In genomic region chr5:4866945-4867344, GRCm38 (mm10) we compare ENCODE assay signal across 18 mouse cellular contexts.
A peak's percentile ranks its signal among the peaks of the same experiment; 100 is the strongest.
DNase-seq lines count a peak whose midpoint lies in the region; ATAC-seq and TF ChIP-seq lines count a peak whose summit lies in the region.
"Had no signal": no experiment of that assay in that cellular context is flagged by ENCODE, and none has a peak within 500 bp of the region (broad histone marks: within the 10 kb centered on the region; RNA-seq: fewer than 3 reads in every experiment).

No protein-coding gene starts in this region.

- peak overlapping the region; percentile 78 for H3K27ac ChIP-seq in forebrain, embryonic 12.5 days
- H3K27ac ChIP-seq in forebrain, postnatal 0 days (ENCODE audit: low read depth, low read length): no peak overlapping the region
- peak overlapping the region; percentile 37; the same call in 1 of the 2 replicates for H3K27ac ChIP-seq in kidney, embryonic 15.5 days
- H3K27ac ChIP-seq in midbrain, embryonic 10.5 days (replicated peaks): peak overlapping the region; percentile 72
- H3K27ac ChIP-seq in midbrain, embryonic 16.5 days (ENCODE audit: low read length): no peak overlapping the region
- H3K27ac ChIP-seq: embryonic facial prominence, embryonic 12.5 days; heart, embryonic 10.5 days; hindbrain, embryonic 15.5 days had no signal

- H3K27me3 ChIP-seq in forebrain, embryonic 12.5 days: peaks cover 11% of the 10 kb centered on the region
- H3K27me3 ChIP-seq in forebrain, postnatal 0 days (ENCODE audit: insufficient read depth, low read length): no peaks in the 10 kb centered on the region
- no peaks in the 10 kb centered on the region for H3K27me3 ChIP-seq in kidney, embryonic 15.5 days
- H3K27me3 ChIP-seq in midbrain, embryonic 10.5 days (ENCODE audit: low read depth, poor library complexity, severe bottlenecking): 0 out of 2 replicates have a peak, but pooled peaks cover 5% of the 10 kb centered on the region
- H3K27me3 ChIP-seq in midbrain, embryonic 16.5 days (ENCODE audit: control insufficient read depth, insufficient read depth, low read depth, low read length): no peaks in the 10 kb centered on the region
- H3K27me3 ChIP-seq: CH12.LX; embryonic facial prominence, embryonic 12.5 days; hindbrain, embryonic 15.5 days; Patski had no signal

- no peak overlapping the region for H3K4me3 ChIP-seq in forebrain, embryonic 12.5 days (replicated peaks)
- no peak overlapping the region for H3K4me3 ChIP-seq in forebrain, postnatal 0 days (ENCODE audit: low read depth, low read length)
- no peak overlapping the region for H3K4me3 ChIP-seq in kidney, embryonic 15.5 days (replicated peaks)
- H3K4me3 ChIP-seq in midbrain, embryonic 10.5 days: no peak overlapping the region
- H3K4me3 ChIP-seq in midbrain, embryonic 16.5 days (ENCODE audit: low read depth, low read length): no peak overlapping the region
- H3K4me3 ChIP-seq: embryonic facial prominence, embryonic 12.5 days; heart, embryonic 10.5 days; hindbrain, embryonic 15.5 days had no signal

- no peaks in the 10 kb centered on the region for H3K9me3 ChIP-seq in forebrain, embryonic 12.5 days
- no peaks in the 10 kb centered on the region for H3K9me3 ChIP-seq in forebrain, postnatal 0 days (ENCODE audit: low read length)
- H3K9me3 ChIP-seq in kidney, embryonic 15.5 days (replicated peaks): no peaks in the 10 kb centered on the region
- H3K9me3 ChIP-seq in midbrain, embryonic 10.5 days (replicated peaks): no peaks in the 10 kb centered on the region
- no peaks in the 10 kb centered on the region for H3K9me3 ChIP-seq in midbrain, embryonic 16.5 days (replicated peaks; ENCODE audit: control insufficient read depth, low read length, poor library complexity, severe bottlenecking)
- H3K9me3 ChIP-seq: embryonic facial prominence, embryonic 12.5 days; heart, embryonic 10.5 days; hindbrain, embryonic 15.5 days had no signal

- no peak for TF ChIP-seq CTCF in forebrain, postnatal 0 days (IDR thresholded peaks at IDR 0.05; ENCODE audit: low read depth)

- DNase-seq in forebrain, postnatal 0 days: no peak
- DNase-seq in kidney, postnatal 25 days: no peak
- DNase-seq in midbrain, embryonic 10.5 days (ENCODE audit: low spot score): no peak
- DNase-seq: adrenal gland, postnatal 14 days; cerebellum, adult 11-12 months; cerebellum, adult 9-10 months; cerebellum, postnatal 25 days; gastrocnemius, postnatal 36 days had no signal

- ATAC-seq in forebrain, embryonic 12.5 days (ENCODE audit: low FRiP score): no peak
- no peak for ATAC-seq in forebrain, postnatal 0 days
- 0 out of 2 replicates have a peak, but pooled peaks have one; percentile 30 for ATAC-seq in kidney, embryonic 15.5 days (replicated peaks; ENCODE audit: low FRiP score)
- ATAC-seq in midbrain, embryonic 16.5 days: no peak
- peak; percentile 9; the same call in 1 of the 2 replicates for ATAC-seq in neutrophil, adult 5-6 weeks (ENCODE audit: extremely low read depth, insufficient number of reproducible peaks, low FRiP score, poor library complexity, severe bottlenecking)
- ATAC-seq: activated CD4-positive, CD25-positive, alpha-beta regulatory T cell, adult 4 months had no signal

- H3K9ac ChIP-seq in forebrain, embryonic 12.5 days: no peak overlapping the region
- H3K9ac ChIP-seq in forebrain, postnatal 0 days: no peak overlapping the region
- H3K9ac ChIP-seq in kidney, embryonic 15.5 days: no peak overlapping the region
- no peak overlapping the region for H3K9ac ChIP-seq in midbrain, embryonic 16.5 days (ENCODE audit: low read depth, low read length)
- H3K9ac ChIP-seq: embryonic facial prominence, embryonic 12.5 days; hindbrain, embryonic 15.5 days had no signal

- 45% methylated on average over 8 of the region's 8 CpGs for WGBS in forebrain, embryonic 12.5 days
- 47% methylated on average over 8 of the region's 8 CpGs for whole genome bisulfite sequencing in forebrain, postnatal 0 days
- WGBS in kidney, embryonic 15.5 days: 45% methylated on average over 8 of the region's 8 CpGs
- WGBS in midbrain, embryonic 10.5 days: 51% methylated on average over 8 of the region's 8 CpGs
- 53% methylated on average over 8 of the region's 8 CpGs for WGBS in midbrain, embryonic 16.5 days

- H3K4me2 ChIP-seq in forebrain, embryonic 12.5 days: no peak overlapping the region
- no peak overlapping the region for H3K4me2 ChIP-seq in forebrain, postnatal 0 days (ENCODE audit: low read depth)
- no peak overlapping the region for H3K4me2 ChIP-seq in kidney, embryonic 15.5 days
- H3K4me2 ChIP-seq in midbrain, embryonic 16.5 days (ENCODE audit: low read length): no peak overlapping the region
- H3K4me2 ChIP-seq: embryonic facial prominence, embryonic 12.5 days; hindbrain, embryonic 15.5 days had no signal

- H3K4me1 ChIP-seq in forebrain, embryonic 12.5 days: peaks cover 58% of the 10 kb centered on the region
- H3K4me1 ChIP-seq in forebrain, postnatal 0 days (ENCODE audit: insufficient read depth): peaks cover 6% of the 10 kb centered on the region; the same call in 1 of the 2 replicates
- peaks cover 30% of the 10 kb centered on the region for H3K4me1 ChIP-seq in kidney, embryonic 15.5 days
- H3K4me1 ChIP-seq in midbrain, embryonic 10.5 days: peaks cover 62% of the 10 kb centered on the region
- H3K4me1 ChIP-seq in midbrain, embryonic 16.5 days (ENCODE audit: control insufficient read depth, insufficient read depth, low read length): peaks cover 22% of the 10 kb centered on the region

- no peaks in the 10 kb centered on the region for H3K36me3 ChIP-seq in forebrain, embryonic 12.5 days (replicated peaks)
- H3K36me3 ChIP-seq in forebrain, postnatal 0 days (ENCODE audit: insufficient read depth): no peaks in the 10 kb centered on the region
- H3K36me3 ChIP-seq in kidney, embryonic 15.5 days: no peaks in the 10 kb centered on the region
- H3K36me3 ChIP-seq in midbrain, embryonic 10.5 days: no peaks in the 10 kb centered on the region
- H3K36me3 ChIP-seq in midbrain, embryonic 16.5 days (ENCODE audit: control insufficient read depth, insufficient read depth, low read length): no peaks in the 10 kb centered on the region
- H3K36me3 ChIP-seq: embryonic facial prominence, embryonic 12.5 days; heart, embryonic 10.5 days; hindbrain, embryonic 15.5 days had no signal

Comparison
In these comparisons a context has a peak if more than half of its experiments do, and no peak if none do; other contexts are left out.
1. H3K27ac ChIP-seq: peak in forebrain, embryonic 12.5 days (single experiment), kidney, embryonic 15.5 days (single experiment) and midbrain, embryonic 10.5 days (single experiment); none in forebrain, postnatal 0 days (single experiment) and midbrain, embryonic 16.5 days (single experiment).
2. ATAC-seq: peak in kidney, embryonic 15.5 days (single experiment) and neutrophil, adult 5-6 weeks (single experiment); none in forebrain, embryonic 12.5 days (single experiment), forebrain, postnatal 0 days (single experiment) and midbrain, embryonic 16.5 days (single experiment).